Mouse (Mus musculus) heart, embryonic 14.5 days (tissue): ENCODE data around the gene Slc11a1. TPM values are rescaled to one million over a fixed set of nuclear protein-coding genes. Genes with fewer than 3 reads are reported as not detected.
A peak's percentile ranks its signal among the peaks of the same experiment; 100 is the strongest.

Experiments used
- ATAC-seq: fragments of 200-750 bp; cut with Nextera tagmentation; 2 replicates; pipeline ENCODE4 v1.8.0; 2017; ENCODE audit warnings: low read depth, moderate TSS enrichment; ENCODE audit not compliant: insufficient number of reproducible peaks, insufficient read depth, low FRiP score
- H3K27ac ChIP-seq, 2 experiments: fragments of 200-500 bp in 1 of 2; fragments of 300-500 bp in 1 of 2; sonication (generic) in 1 of 2; replicated peaks in 1 of 2; 2 replicates each; pipeline ENCODE4 v1.5.1; 2012 to 2014; ENCODE audit warnings: low read depth in 2 of 2, low read length in 2 of 2, control low read depth in 1 of 2, mild to moderate bottlenecking in 1 of 2, mixed read lengths in 1 of 2; ENCODE audit not compliant: control insufficient read depth in 1 of 2, insufficient read depth in 1 of 2
- H3K27me3 ChIP-seq: fragments of 300-500 bp; sonication (generic); 2 replicates; pipeline ENCODE4 v1.6.1; 2014; ENCODE audit warnings: mild to moderate bottlenecking, low read length, control low read depth; ENCODE audit not compliant: control insufficient read depth, insufficient read depth
- H3K36me3 ChIP-seq: fragments of 300-500 bp; sonication (generic); 2 replicates; pipeline ENCODE4 v1.6.1; 2014; ENCODE audit warnings: mild to moderate bottlenecking, control low read depth, low read length, mixed read lengths; ENCODE audit not compliant: control insufficient read depth, insufficient read depth
- H3K4me1 ChIP-seq, 2 experiments: fragments of 200-500 bp in 1 of 2; fragments of 300-500 bp in 1 of 2; sonication (generic) in 1 of 2; 2 replicates each; pipeline ENCODE4 v1.6.1; 2012 to 2014; ENCODE audit warnings: low read length in 2 of 2, control low read depth in 1 of 2, mixed read lengths in 1 of 2; ENCODE audit not compliant: control insufficient read depth in 2 of 2, insufficient read depth in 2 of 2
- H3K4me2 ChIP-seq: fragments of 300-500 bp; sonication (generic); 2 replicates; pipeline ENCODE4 v1.6.1; 2014; ENCODE audit warnings: mild to moderate bottlenecking, low read length
- H3K4me3 ChIP-seq, 2 experiments: fragments of 200-500 bp in 1 of 2; fragments of 300-500 bp in 1 of 2; sonication (generic) in 1 of 2; 2 replicates each; pipeline ENCODE4 v1.5.1; 2012 to 2014; ENCODE audit warnings: low read length in 2 of 2, mild to moderate bottlenecking in 2 of 2, control low read depth in 1 of 2, low read depth in 1 of 2, moderate library complexity in 1 of 2; ENCODE audit not compliant: control insufficient read depth in 1 of 2, insufficient read depth in 1 of 2
- H3K9ac ChIP-seq: fragments of 300-500 bp; sonication (generic); 2 replicates; pipeline ENCODE4 v1.6.1; 2014; ENCODE audit warnings: mild to moderate bottlenecking, low read length
- H3K9me3 ChIP-seq: fragments of 300-500 bp; sonication (generic); 2 replicates; pipeline ENCODE4 v1.6.1; 2016; ENCODE audit warnings: low read length, control low read depth; ENCODE audit not compliant: control insufficient read depth
- WGBS: fragments of 180-500 bp; shearing (Covaris S2); extraction: QIAGEN DNeasy Blood & Tissue Kit; methylation state at CpG from one replicate; pipeline ENCODE4 v1.1.7; 2014; 5-methylcytosine and 5-hydroxymethylcytosine counted together
- polyA plus RNA-seq: library from polyadenylated mRNA; unstranded; fragments of >200 nt; fragmentation: Nextera tagmentation; extraction: Ambion mirVana; gene quantifications from 2 replicates; pipeline ENCODE4 v1.2.1, GENCODE M21; 2014

Slc11a1 gene
- polyA plus RNA-seq, 1 experiment from 2014 or later: 4.4 TPM

DNA sequence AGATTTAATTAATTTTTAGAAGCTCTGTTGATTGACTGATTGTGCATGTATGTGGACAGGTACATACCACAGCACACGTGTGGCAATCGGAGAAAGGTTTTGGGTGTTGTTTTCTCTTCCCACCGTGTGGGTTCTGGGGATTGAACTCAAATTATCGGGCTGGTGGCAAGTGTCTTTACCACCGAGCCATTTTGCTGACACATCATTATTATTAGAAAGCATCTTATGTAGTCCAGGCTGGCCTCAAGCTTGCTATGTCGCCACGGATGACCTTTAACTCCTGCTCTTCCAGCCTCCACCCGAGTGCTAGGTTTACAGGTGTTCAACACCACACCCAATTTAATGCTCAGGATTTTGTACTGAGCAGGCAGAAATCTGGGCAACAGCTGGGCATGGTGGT, 37.7 kb downstream of the Slc11a1 start:
- Histone ChIP-seq H3K36me3 (no peaks in the 10 kb centered on the region), H3K27me3 (no peaks in the 10 kb centered on the region), H3K27ac (no peak overlapping the region), H3K4me3 (no peak overlapping the region), H3K9me3 (no peaks in the 10 kb centered on the region), H3K4me2 (no peak overlapping the region), H3K9ac (no peak overlapping the region), H3K4me1 (no peaks in the 10 kb centered on the region)
- ATAC-seq: no peak
- 78% methylated on average over 8 of the region's 8 CpGs for WGBS

DNA sequence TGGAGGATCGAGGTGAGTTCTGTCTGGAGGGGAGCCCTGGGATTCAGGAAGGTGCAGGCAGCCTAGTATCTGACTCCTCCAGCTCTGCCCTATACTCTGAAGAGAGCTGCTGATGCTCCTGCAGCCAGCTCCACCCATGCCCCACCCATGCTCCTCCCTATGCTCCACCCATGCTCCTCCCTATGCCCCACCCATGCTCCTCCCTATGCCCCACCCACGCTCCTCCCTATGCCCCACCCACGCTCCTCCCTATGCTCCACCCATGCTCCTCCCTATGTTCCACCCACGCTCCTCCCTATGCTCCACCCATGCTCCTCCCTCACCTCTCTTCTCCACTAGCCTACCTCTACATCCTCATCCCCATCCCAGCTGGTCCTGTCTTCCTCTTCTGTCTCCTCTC, 40.1 kb downstream of the Slc11a1 start:
- H3K4me3 ChIP-seq: no peak overlapping the region
- no peaks in the 10 kb centered on the region for H3K27me3 ChIP-seq
- H3K9me3 ChIP-seq: no peaks in the 10 kb centered on the region
- ATAC-seq: no peak
- H3K27ac ChIP-seq: no peak overlapping the region
- no peak overlapping the region for H3K4me2 ChIP-seq
- no peak overlapping the region for H3K9ac ChIP-seq
- peaks cover 6 to 8% of the 10 kb centered on the region in 2 experiments; a peak in 2 of 4 replicates for H3K4me1 ChIP-seq
- 46% methylated on average over 4 of the region's 4 CpGs for WGBS
- H3K36me3 ChIP-seq: no peaks in the 10 kb centered on the region

DNA sequence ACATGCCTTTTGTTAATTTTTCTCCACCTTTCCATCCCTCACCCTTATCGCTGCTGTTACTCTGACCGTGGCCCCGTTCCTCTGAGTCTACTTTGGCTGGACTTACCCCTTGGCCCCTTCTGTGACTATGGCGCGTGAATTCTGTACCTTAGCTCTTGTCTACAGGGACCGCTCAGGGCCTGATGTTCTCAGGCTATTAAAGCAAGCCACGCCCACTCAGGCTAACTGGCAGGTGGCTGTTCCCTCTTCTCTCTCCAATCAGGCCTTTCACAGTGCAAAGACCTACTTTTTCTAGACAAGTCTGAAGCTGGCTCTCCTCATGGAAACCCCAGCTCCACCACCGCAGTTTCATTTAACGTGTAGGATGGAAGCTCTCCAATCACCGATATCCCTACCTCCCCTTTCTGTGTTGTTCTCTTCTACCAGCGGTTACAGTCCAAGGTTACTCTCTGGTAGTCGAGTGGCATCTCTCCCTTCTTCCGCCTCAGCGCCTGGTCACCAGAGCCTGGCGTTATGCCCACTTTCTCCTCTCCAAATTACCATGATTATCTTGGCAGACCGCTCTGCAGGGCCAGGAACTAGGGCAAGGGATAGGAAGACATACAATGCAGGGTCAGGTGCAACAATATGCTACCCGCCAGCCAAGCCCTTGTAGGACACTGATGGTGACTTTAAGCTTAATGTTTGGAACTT, 43.9 kb downstream of the Slc11a1 start:
- H3K27ac ChIP-seq: 0 out of 4 replicates have a peak overlapping the region, but pooled peaks of 1 of the 2 experiments have one; percentile 0
- WGBS: 73% methylated on average over 17 of the region's 17 CpGs

DNA sequence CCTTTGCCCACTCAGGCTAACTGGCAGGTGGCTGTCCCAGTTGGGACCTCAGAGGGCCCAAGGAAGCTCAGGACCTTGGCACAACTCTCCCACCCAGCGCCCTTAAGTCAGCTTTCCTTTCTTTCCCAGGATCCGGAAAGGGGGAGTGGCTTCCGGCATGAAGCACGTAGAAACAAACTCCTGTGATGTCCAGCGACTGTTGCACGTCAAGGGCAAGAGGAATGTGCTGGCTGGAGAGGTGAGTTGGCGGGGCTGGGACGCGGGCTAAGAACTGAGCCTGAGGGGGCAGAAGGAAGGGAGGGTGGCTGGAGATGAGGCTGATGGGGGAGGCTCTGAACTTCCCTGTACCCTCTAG, 44.4 kb downstream of the Slc11a1 start:
- no peaks in the 10 kb centered on the region for H3K36me3 ChIP-seq
- 0 out of 4 replicates have a peak overlapping the region, but pooled peaks of 1 of the 2 experiments have one; percentile 0 for H3K27ac ChIP-seq
- H3K4me1 ChIP-seq: peaks cover 14 to 18% of the 10 kb centered on the region in 2 experiments
- no peak overlapping the region for H3K4me2 ChIP-seq
- H3K27me3 ChIP-seq: no peaks in the 10 kb centered on the region
- no peak for ATAC-seq
- H3K9me3 ChIP-seq: no peaks in the 10 kb centered on the region
- WGBS: 41% methylated on average over 9 of the region's 9 CpGs
- H3K9ac ChIP-seq: no peak overlapping the region
- H3K4me3 ChIP-seq: no peak overlapping the region

More for the DNA sequence above, 43.9 kb downstream of the Slc11a1 start:
- H3K9ac ChIP-seq: no peak overlapping the region
- H3K4me1 ChIP-seq: peaks cover 14 to 18% of the 10 kb centered on the region in 2 experiments
- no peaks in the 10 kb centered on the region for H3K9me3 ChIP-seq
- no peaks in the 10 kb centered on the region for H3K27me3 ChIP-seq
- H3K4me3 ChIP-seq: no peak overlapping the region
- H3K36me3 ChIP-seq: no peaks in the 10 kb centered on the region
- no peak overlapping the region for H3K4me2 ChIP-seq
- ATAC-seq: no peak

DNA sequence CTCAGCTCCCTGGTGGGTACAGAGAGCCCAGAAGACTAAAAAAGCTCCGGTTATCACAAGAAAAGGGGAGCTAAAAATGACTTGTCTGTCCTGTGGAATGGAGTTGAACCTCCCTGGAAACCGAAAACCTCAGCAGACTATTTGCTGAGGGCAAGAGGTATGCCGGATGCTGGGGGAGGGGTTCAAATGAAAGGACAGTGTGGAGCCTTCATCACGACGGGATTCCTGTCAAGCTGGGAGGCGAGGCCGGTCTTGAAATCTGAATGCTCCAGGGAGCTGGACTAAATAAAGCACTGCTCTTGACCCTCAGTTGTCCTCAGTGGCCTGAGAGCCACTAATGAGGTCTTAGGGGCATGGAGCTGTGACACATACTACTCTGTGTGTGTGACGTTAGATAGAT, 48.2 kb downstream of the Slc11a1 start:
- ATAC-seq: no peak

DNA sequence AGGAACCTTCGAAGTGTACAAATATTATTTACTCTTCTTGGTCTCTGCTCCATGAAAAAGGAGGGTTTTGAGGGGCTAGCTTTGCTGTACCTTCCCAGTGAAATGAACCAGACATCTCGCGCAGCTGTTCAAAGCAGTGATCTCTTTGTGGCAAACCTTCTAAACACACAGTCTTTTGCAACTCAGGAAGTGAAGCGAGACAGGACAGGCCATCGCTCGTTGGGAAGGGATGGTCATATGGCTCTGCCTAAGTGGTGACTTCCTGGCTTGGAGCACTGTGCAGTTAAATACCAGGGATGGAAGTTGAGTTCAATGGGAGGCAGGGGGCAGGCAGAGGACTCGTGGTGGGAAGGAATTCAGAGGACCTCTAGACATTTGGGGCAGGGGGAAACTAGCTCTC, 50.9 kb downstream of the Slc11a1 start:
- H3K9ac ChIP-seq: no peak overlapping the region
- H3K27me3 ChIP-seq: no peaks in the 10 kb centered on the region
- no peaks in the 10 kb centered on the region for H3K36me3 ChIP-seq
- peaks cover 10 to 11% of the 10 kb centered on the region in 2 experiments for H3K4me1 ChIP-seq
- no peak overlapping the region for H3K4me2 ChIP-seq
- ATAC-seq: no peak
- no peak overlapping the region for H3K27ac ChIP-seq
- H3K4me3 ChIP-seq: no peak overlapping the region
- H3K9me3 ChIP-seq: no peaks in the 10 kb centered on the region
- WGBS: 56% methylated on average over 7 of the region's 7 CpGs

More for the DNA sequence above, 48.2 kb downstream of the Slc11a1 start:
- no peaks in the 10 kb centered on the region for H3K36me3 ChIP-seq
- H3K9me3 ChIP-seq: no peaks in the 10 kb centered on the region
- no peak overlapping the region for H3K27ac ChIP-seq
- peak overlapping the region; percentile 27; the same call in 1 of the 2 replicates for H3K4me2 ChIP-seq
- no peak overlapping the region for H3K4me3 ChIP-seq
- WGBS: 12% methylated on average over 8 of the region's 8 CpGs
- peaks cover 17 to 18% of the 10 kb centered on the region in 2 experiments for H3K4me1 ChIP-seq
- no peak overlapping the region for H3K9ac ChIP-seq
- no peaks in the 10 kb centered on the region for H3K27me3 ChIP-seq

DNA sequence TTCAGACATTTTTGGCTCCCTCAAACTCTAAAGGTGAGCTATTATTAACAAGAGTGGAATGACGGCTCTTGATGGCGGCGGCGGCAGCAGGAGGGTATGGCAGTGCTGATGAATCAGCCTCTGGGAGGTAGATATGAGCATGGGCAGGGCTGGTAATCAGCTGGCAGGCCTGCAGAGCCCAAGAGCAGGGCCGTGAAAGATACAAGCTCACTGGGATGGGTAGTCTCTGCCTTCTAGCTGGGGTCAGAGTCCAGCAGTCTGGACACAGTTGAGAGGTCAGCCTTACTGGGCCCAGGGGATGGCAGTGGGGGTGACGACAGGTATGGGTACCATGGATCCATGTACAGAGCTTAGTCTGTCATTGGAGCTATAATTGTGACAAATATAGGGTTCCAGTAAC, 58.2 kb downstream of the Slc11a1 start:
- Histone ChIP-seq H3K36me3 (peaks cover 39% of the 10 kb centered on the region), H3K4me2 (no peak overlapping the region), H3K4me1 (peaks cover 5 to 8% of the 10 kb centered on the region in 2 experiments), H3K27me3 (no peaks in the 10 kb centered on the region), H3K9ac (no peak overlapping the region), H3K4me3 (no peak overlapping the region), H3K9me3 (no peaks in the 10 kb centered on the region), H3K27ac (no peak overlapping the region)
- WGBS: 51% methylated on average over 6 of the region's 6 CpGs
- ATAC-seq: no peak

DNA sequence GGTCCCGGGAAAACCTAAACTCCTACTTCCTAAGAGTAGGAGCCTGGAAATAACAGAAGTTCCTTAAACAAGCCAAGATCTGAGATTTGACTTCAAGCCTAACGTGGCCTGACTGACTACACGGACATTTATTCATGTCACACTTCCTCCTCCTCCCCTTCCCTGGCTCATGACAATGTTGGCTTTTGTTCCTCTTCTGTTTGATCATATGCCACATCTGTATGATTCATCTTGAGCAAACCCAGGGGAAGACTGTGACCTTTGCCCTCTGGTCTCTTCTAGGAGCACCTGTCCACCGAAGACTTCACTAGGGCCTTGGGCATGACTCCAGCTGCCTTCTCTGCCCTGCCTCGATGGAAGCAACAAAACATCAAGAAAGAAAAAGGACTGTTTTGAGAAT, 59.6 kb downstream of the Slc11a1 start:
- no peak overlapping the region for H3K4me3 ChIP-seq
- H3K36me3 ChIP-seq: peaks cover 53% of the 10 kb centered on the region
- H3K27ac ChIP-seq: no peak overlapping the region; a peak in 1 of 4 replicates
- no peak for ATAC-seq
- no peaks in the 10 kb centered on the region for H3K27me3 ChIP-seq
- H3K4me1 ChIP-seq: peaks cover 8 to 11% of the 10 kb centered on the region in 2 experiments
- H3K9ac ChIP-seq: no peak overlapping the region
- WGBS: 69% methylated on average over 5 of the region's 5 CpGs
- no peaks in the 10 kb centered on the region for H3K9me3 ChIP-seq
- H3K4me2 ChIP-seq: no peak overlapping the region
